Mouse (Mus musculus) CH12.LX (cell line): ENCODE measurements around the gene Cys1. TPM values are rescaled to one million over a fixed set of nuclear protein-coding genes. Genes with fewer than 3 reads are reported as not detected.

ENCODE experiments used
- DNase-seq: peaks from one replicate; pipeline ENCODE4 v3.0.0-alpha.2; 2013; ENCODE audit errors: extremely low read depth
- H3K27ac ChIP-seq: 2 replicates; pipeline ENCODE4 v1.5.1; 2012; ENCODE audit warnings: low read depth, mild to moderate bottlenecking, control low read depth, moderate library complexity; ENCODE audit not compliant: insufficient read depth
- H3K27me3 ChIP-seq: replicated peaks from 2 replicates; pipeline ENCODE3; 2012; ENCODE audit warnings: inconsistent platforms
- H3K36me3 ChIP-seq, 2 experiments: replicated peaks in 1 of 2; 2 replicates each; pipeline versions ENCODE3 to v1.6.1; 2012; ENCODE audit warnings: inconsistent platforms in 1 of 2, low read length in 1 of 2, mild to moderate bottlenecking in 1 of 2, mixed read lengths in 1 of 2, moderate library complexity in 1 of 2; ENCODE audit not compliant: control insufficient read depth in 1 of 2, insufficient read depth in 1 of 2
- H3K4me1 ChIP-seq, 2 experiments: 2 replicates each; pipeline ENCODE4 v1.6.1; 2012; ENCODE audit warnings: inconsistent platforms in 1 of 2, moderate library complexity in 1 of 2; ENCODE audit not compliant: insufficient read depth in 2 of 2, control insufficient read depth in 1 of 2
- H3K4me2 ChIP-seq: 2 replicates; pipeline ENCODE4 v1.6.1; 2012; ENCODE audit warnings: low read depth, mild to moderate bottlenecking, control low read depth; ENCODE audit not compliant: poor library complexity, insufficient read depth, severe bottlenecking
- H3K4me3 ChIP-seq, 3 experiments: fragments of 150-350 bp in 1 of 3; sonication (generic) in 1 of 3; replicated peaks in 1 of 3; 2 replicates each; pipeline versions ENCODE3 to v1.5.1; 2011 to 2012; ENCODE audit warnings: low read depth in 2 of 3, low read length in 2 of 3, mild to moderate bottlenecking in 2 of 3, moderate library complexity in 2 of 3, control low read depth in 1 of 3, improper control_type of control experiment in 1 of 3, inconsistent platforms in 1 of 3, mixed read lengths in 1 of 3; ENCODE audit not compliant: poor library complexity in 1 of 3
- H3K79me2 ChIP-seq: replicated peaks from 2 replicates; pipeline ENCODE4 v1.6.1; 2012; ENCODE audit warnings: mild to moderate bottlenecking, moderate library complexity; ENCODE audit not compliant: control insufficient read depth, poor library complexity, insufficient read depth, severe bottlenecking; ENCODE audit errors: extremely low read depth
- H3K9ac ChIP-seq: 2 replicates; pipeline ENCODE4 v1.6.1; 2012; ENCODE audit warnings: low read depth, mild to moderate bottlenecking, control low read depth, moderate library complexity; ENCODE audit not compliant: insufficient read depth
- H3K9me3 ChIP-seq: replicated peaks from 2 replicates; pipeline ENCODE3; 2012; ENCODE audit warnings: low read length, inconsistent platforms, mixed read lengths
- BHLHE40 ChIP-seq: IDR thresholded peaks from 2 replicates; pipeline ENCODE4 v1.6.1; 2011; ENCODE audit warnings: mild to moderate bottlenecking, low read depth, low read length, improper control_type of control experiment
- CHD1 ChIP-seq: IDR thresholded peaks from 2 replicates; pipeline ENCODE4 v1.6.1; 2012; ENCODE audit warnings: low read depth, low read length, improper control_type of control experiment, inconsistent platforms
- CHD2 ChIP-seq: IDR thresholded peaks from 2 replicates; pipeline ENCODE4 v1.6.1; 2011; ENCODE audit warnings: low read length, improper control_type of control experiment
- CTCF ChIP-seq, 2 experiments: IDR thresholded peaks in 1 of 2; conservative IDR thresholded peaks in 1 of 2; 2 replicates each; pipeline ENCODE4 v1.5.1; 2011 to 2012; ENCODE audit warnings: low read depth in 2 of 2, low read length in 2 of 2, improper control_type of control experiment in 1 of 2, inconsistent platforms in 1 of 2, mild to moderate bottlenecking in 1 of 2, moderate library complexity in 1 of 2
- E2F4 ChIP-seq: IDR thresholded peaks from 2 replicates; pipeline ENCODE4 v1.6.1; 2011; ENCODE audit warnings: low read depth, low read length, improper control_type of control experiment; ENCODE audit not compliant: insufficient replicate concordance
- ELF1 ChIP-seq: IDR thresholded peaks from 2 replicates; pipeline ENCODE4 v1.6.1; 2014; ENCODE audit warnings: low read depth, mild to moderate bottlenecking, inconsistent platforms, low read length, improper control_type of control experiment
- EP300 ChIP-seq: IDR thresholded peaks from 2 replicates; pipeline ENCODE4 v1.6.1; 2011; ENCODE audit warnings: low read length, improper control_type of control experiment
- GABPA ChIP-seq: IDR thresholded peaks from 2 replicates; pipeline ENCODE4 v1.6.1; 2012; ENCODE audit warnings: low read depth, low read length, improper control_type of control experiment, inconsistent platforms; ENCODE audit not compliant: insufficient replicate concordance
- IRF4 ChIP-seq: IDR thresholded peaks from 2 replicates; pipeline ENCODE4 v1.6.1; 2014; ENCODE audit warnings: low read depth, mild to moderate bottlenecking, inconsistent platforms, low read length, improper control_type of control experiment
- JUN ChIP-seq: IDR thresholded peaks from 2 replicates; pipeline ENCODE4 v1.6.1; 2011; ENCODE audit warnings: low read depth, mild to moderate bottlenecking, low read length, improper control_type of control experiment, moderate library complexity; ENCODE audit not compliant: insufficient read depth
- JUND ChIP-seq: conservative IDR thresholded peaks from 2 replicates; pipeline ENCODE4 v1.6.1; 2011; ENCODE audit warnings: low read depth, low read length, improper control_type of control experiment
- KAT2A ChIP-seq: IDR thresholded peaks from 2 replicates; pipeline ENCODE4 v1.6.1; 2012; ENCODE audit warnings: low read length, improper control_type of control experiment, inconsistent platforms; ENCODE audit not compliant: insufficient replicate concordance
- MAFK ChIP-seq: IDR thresholded peaks from 2 replicates; pipeline ENCODE4 v1.6.1; 2011; ENCODE audit warnings: low read length, improper control_type of control experiment; ENCODE audit not compliant: insufficient replicate concordance
- MAX ChIP-seq: IDR thresholded peaks from 2 replicates; pipeline ENCODE4 v1.6.1; 2011; ENCODE audit warnings: low read length, improper control_type of control experiment
- MAZ ChIP-seq: IDR thresholded peaks from 2 replicates; pipeline ENCODE4 v1.6.1; 2012; ENCODE audit warnings: low read depth, mild to moderate bottlenecking, inconsistent platforms, low read length, improper control_type of control experiment, moderate library complexity
- MEF2A ChIP-seq: IDR thresholded peaks from 2 replicates; pipeline ENCODE4 v1.6.1; 2014; ENCODE audit warnings: low read depth, mild to moderate bottlenecking, inconsistent platforms, low read length, improper control_type of control experiment, borderline replicate concordance
- MXI1 ChIP-seq: IDR thresholded peaks from 2 replicates; pipeline ENCODE4 v1.6.1; 2011; ENCODE audit warnings: mild to moderate bottlenecking, low read depth, low read length, improper control_type of control experiment
- PAX5 ChIP-seq: IDR thresholded peaks from 2 replicates; pipeline ENCODE4 v1.6.1; 2012; ENCODE audit warnings: low read length, inconsistent platforms, mixed read lengths
- POLR2AphosphoS2 ChIP-seq: IDR thresholded peaks from 2 replicates; pipeline ENCODE4 v1.6.1; 2011; ENCODE audit warnings: low read depth, low read length, improper control_type of control experiment
- RAD21 ChIP-seq: IDR thresholded peaks from 2 replicates; pipeline ENCODE4 v1.6.1; 2011; ENCODE audit warnings: low read depth, mild to moderate bottlenecking, low read length, improper control_type of control experiment, moderate library complexity
- RCOR1 ChIP-seq: conservative IDR thresholded peaks from 2 replicates; pipeline ENCODE4 v1.6.1; 2012; ENCODE audit warnings: low read depth, mild to moderate bottlenecking, inconsistent platforms, low read length, improper control_type of control experiment
- SIN3A ChIP-seq: IDR thresholded peaks from 2 replicates; pipeline ENCODE4 v1.6.1; 2012; ENCODE audit warnings: low read length, improper control_type of control experiment, inconsistent platforms
- TBP ChIP-seq: conservative IDR thresholded peaks from 2 replicates; pipeline ENCODE4 v1.6.1; 2011; ENCODE audit warnings: low read depth, low read length, improper control_type of control experiment
- TCF12 ChIP-seq: IDR thresholded peaks from 2 replicates; pipeline ENCODE4 v1.6.1; 2014; ENCODE audit warnings: low read depth, mild to moderate bottlenecking, inconsistent platforms, low read length, improper control_type of control experiment
- UBTF ChIP-seq: IDR thresholded peaks from 2 replicates; pipeline ENCODE4 v1.6.1; 2012; ENCODE audit warnings: low read depth, mild to moderate bottlenecking, inconsistent platforms, low read length, improper control_type of control experiment, moderate library complexity
- USF1 ChIP-seq: IDR thresholded peaks from 2 replicates; pipeline ENCODE4 v1.6.1; 2014; ENCODE audit warnings: low read depth, mild to moderate bottlenecking, inconsistent platforms, low read length, improper control_type of control experiment
- USF2 ChIP-seq: conservative IDR thresholded peaks from 2 replicates; pipeline ENCODE4 v1.6.1; 2011; ENCODE audit warnings: low read depth, low read length, improper control_type of control experiment
- ZC3H11A ChIP-seq: IDR thresholded peaks from 2 replicates; pipeline ENCODE4 v1.6.1; 2012; ENCODE audit warnings: low read depth, mild to moderate bottlenecking, inconsistent platforms, low read length, improper control_type of control experiment
- ZKSCAN1 ChIP-seq: IDR thresholded peaks from 2 replicates; pipeline ENCODE4 v1.6.1; 2012; ENCODE audit warnings: low read depth, inconsistent platforms, low read length, improper control_type of control experiment, borderline replicate concordance
- ZMIZ1 ChIP-seq: IDR thresholded peaks from 2 replicates; pipeline ENCODE4 v1.6.1; 2012; ENCODE audit warnings: low read depth, mild to moderate bottlenecking, inconsistent platforms, low read length, improper control_type of control experiment
- ZNF384 ChIP-seq: IDR thresholded peaks from 2 replicates; pipeline ENCODE4 v1.6.1; 2012; ENCODE audit warnings: low read depth, low read length, improper control_type of control experiment, inconsistent platforms
- dilution Hi-C: fragments of 300-500 bp; cut with MboI; formaldehyde crosslinking; loops from 2 replicates; pipeline ENCODE4 v1.14.3; 2020; ENCODE audit warnings: low sequenced_read_pairs; ENCODE audit not compliant: extremely low pct_unique_long_range_greater_than_20kb, extremely low pct_ligation_motif_present
- in situ Hi-C: fragments of 300-500 bp; cut with MboI; formaldehyde crosslinking; loops from 3 replicates; pipeline ENCODE4 v1.14.3; 2019; ENCODE audit warnings: low sequenced_read_pairs, low pct_ligation_motif_present, low pct_unique_long_range_greater_than_20kb, mixed read lengths
- polyA plus RNA-seq: library from polyadenylated mRNA; unstranded; fragments of >175 nt; gene quantifications from 2 replicates; pipeline ENCODE4 v1.2.1, GENCODE M21; 2012; ENCODE audit warnings: low read depth; ENCODE audit not compliant: insufficient read length
- total RNA-seq, 2 experiments: library from RNA; depleted of rRNA; stranded (reverse); fragments of 300-350 nt in 1 of 2; fragments of >200 nt in 1 of 2; gene quantifications; 2 replicates each; pipeline ENCODE4 v1.2.3; 2012 to 2014

Gene Cys1
- total and polyA plus RNA-seq, 3 experiments = not detected

DNA sequence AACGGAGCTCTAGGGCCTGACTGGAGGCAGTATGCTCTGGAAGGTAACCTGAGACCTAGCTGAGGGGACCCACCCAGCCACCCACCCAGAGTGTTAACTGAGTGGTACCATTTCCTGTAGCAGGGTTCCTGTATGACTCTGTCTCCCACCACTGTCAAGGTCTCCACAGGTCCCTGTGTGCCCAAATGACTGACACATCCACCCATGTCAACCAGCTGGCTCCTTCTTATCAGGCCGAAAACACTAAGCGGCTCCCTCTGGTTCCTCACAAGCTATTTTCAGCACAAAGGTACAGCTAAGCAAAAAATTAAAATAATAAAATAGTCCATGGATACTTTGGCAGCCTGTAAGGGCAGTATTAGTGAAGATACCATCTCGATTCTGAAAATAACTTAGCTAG, 47.4 kb downstream of the Cys1 start:
- Histone ChIP-seq H3K79me2 (no peaks in the 10 kb centered on the region), H3K27ac (peak overlapping the region; percentile 81), H3K36me3 (no peaks in the 10 kb centered on the region), H3K4me1 (peaks cover 33 to 66% of the 10 kb centered on the region in 2 experiments), H3K9me3 (no peaks in the 10 kb centered on the region), H3K9ac (peak overlapping the region; percentile 35; the same call in 1 of the 2 replicates), H3K4me2 (peak overlapping the region; percentile 67), H3K4me3 (no peak overlapping the region)
- in situ Hi-C loops = no loop called here
- dilution Hi-C loops = no loop called here
- no peak for DNase-seq
- TF ChIP-seq UBTF (no peak), RCOR1 (no peak), TCF12 (no peak; the same call in 1 of the 2 replicates), GABPA (no peak), ZMIZ1 (no peak), MAZ (no peak), ZNF384 (no peak), CHD1 (no peak), JUN (no peak), IRF4 (no peak), SIN3A (no peak), PAX5 (no peak), ZKSCAN1 (no peak), USF1 (no peak), JUND (no peak), CHD2 (no peak), MAX (no peak)
- TF ChIP-seq, all 38 proteins: peak for 0
- H3K27me3 ChIP-seq = no peaks in the 10 kb centered on the region

DNA sequence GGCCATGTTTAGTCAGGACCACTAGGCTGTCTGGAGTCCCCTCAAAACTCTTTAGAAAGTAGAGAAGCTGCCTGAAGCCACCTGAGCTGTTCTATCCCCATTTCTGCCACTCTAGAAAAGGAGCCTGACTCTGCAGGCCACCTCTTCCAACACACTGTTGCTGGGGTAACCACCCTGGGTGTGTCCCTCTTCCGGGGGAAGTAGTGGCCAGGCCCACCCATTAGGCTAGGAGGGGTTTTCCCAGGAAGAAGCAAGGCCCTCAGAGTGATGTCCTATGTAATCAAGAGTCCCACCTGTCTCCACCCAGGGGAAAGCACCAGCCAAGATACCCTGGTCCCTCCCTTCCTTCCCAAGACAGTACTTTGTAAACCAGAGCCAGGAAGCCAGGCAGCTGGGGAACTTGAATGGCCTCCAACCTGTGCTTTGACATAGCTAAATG, 47.8 kb downstream of the Cys1 start:
- H3K4me2 ChIP-seq = peak overlapping the region; percentile 67
- in situ Hi-C loops (no loop called here), dilution Hi-C loops (no loop called here)
- H3K27ac ChIP-seq = peak overlapping the region; percentile 89
- peak; percentile 94 for DNase-seq
- no peaks in the 10 kb centered on the region for H3K27me3 ChIP-seq
- H3K36me3 ChIP-seq = no peaks in the 10 kb centered on the region
- H3K4me1 ChIP-seq = peaks cover 33 to 66% of the 10 kb centered on the region in 2 experiments
- H3K9me3 ChIP-seq = no peaks in the 10 kb centered on the region
- H3K9ac ChIP-seq = peak overlapping the region; percentile 35; the same call in 1 of the 2 replicates
- no peaks in the 10 kb centered on the region for H3K79me2 ChIP-seq
- H3K4me3 ChIP-seq = peak overlapping the region in 1 of 3 experiments; percentile 13
- no peak for TF ChIP-seq ZC3H11A
- TF ChIP-seq RAD21 = no peak
- no peak for TF ChIP-seq JUND
- no peak for TF ChIP-seq USF2
- TF ChIP-seq E2F4 = no peak
- TF ChIP-seq TBP = peak; percentile 72; the same call in 1 of the 2 replicates
- TF ChIP-seq ELF1 = peak; percentile 87
- no peak for TF ChIP-seq ZKSCAN1
- no peak for TF ChIP-seq RCOR1
- TF ChIP-seq ZNF384 = no peak
- no peak for TF ChIP-seq UBTF
- TF ChIP-seq POLR2AphosphoS2 = 0 out of 2 replicates have a peak, but pooled peaks have one; percentile 60
- no peak for TF ChIP-seq PAX5
- TF ChIP-seq MAX = peak; percentile 68
- TF ChIP-seq KAT2A = peak; percentile 50; the same call in 1 of the 2 replicates
- TF ChIP-seq MAFK = 0 out of 2 replicates have a peak, but pooled peaks have one; percentile 14
- TF ChIP-seq GABPA = no peak
- peak; percentile 37 for TF ChIP-seq IRF4
- TF ChIP-seq CHD2 = peak; percentile 35; the same call in 1 of the 2 replicates
- TF ChIP-seq EP300 = peak; percentile 77
- TF ChIP-seq CTCF (conservative IDR thresholded peaks at IDR 0.05 in 1 of 2, IDR thresholded peaks at IDR 0.05 in 1 of 2; ENCODE audit: low read depth in 2 of 2, low read length in 2 of 2) = no peak
- TF ChIP-seq MXI1 = peak; percentile 84
- no peak for TF ChIP-seq USF1
- peak; percentile 71; the same call in 1 of the 2 replicates for TF ChIP-seq MEF2A
- peak; percentile 60 for TF ChIP-seq BHLHE40
